Mouse (Mus musculus) MEL (cell line): Measurements from ENCODE around the gene Olfr648. TPM values are rescaled to one million over a fixed set of nuclear protein-coding genes. Genes with fewer than 3 reads are reported as not detected.

ENCODE experiments used
- DNase-seq: peaks from one replicate; pipeline ENCODE4 v3.0.0; 2011; ENCODE audit warnings: low read depth, low spot score
- H3K27ac ChIP-seq: 2 replicates; pipeline ENCODE4 v1.5.1; 2012; ENCODE audit warnings: low read depth, mild to moderate bottlenecking, control low read depth, low read length, moderate library complexity; ENCODE audit not compliant: control insufficient read depth
- H3K27me3 ChIP-seq, 2 experiments: fragments of 150-350 bp in 1 of 2; sonication (generic) in 1 of 2; 2 replicates each; pipeline ENCODE4 v1.6.1; 2012; ENCODE audit warnings: low read length in 2 of 2, mild to moderate bottlenecking in 2 of 2, improper control_type of control experiment in 1 of 2, moderate library complexity in 1 of 2; ENCODE audit not compliant: insufficient read depth in 2 of 2, control insufficient read depth in 1 of 2
- H3K36me3 ChIP-seq, 2 experiments: 2 replicates each; pipeline ENCODE4 v1.6.1; 2012 to 2014; ENCODE audit warnings: low read length in 2 of 2, improper control_type of control experiment in 1 of 2, inconsistent platforms in 1 of 2, mild to moderate bottlenecking in 1 of 2; ENCODE audit not compliant: insufficient read depth in 2 of 2, control insufficient read depth in 1 of 2
- H3K4me1 ChIP-seq, 2 experiments: fragments of 150-350 bp in 1 of 2; sonication (generic) in 1 of 2; 2 replicates each; pipeline ENCODE4 v1.6.1; 2012; ENCODE audit warnings: low read length in 2 of 2, improper control_type of control experiment in 1 of 2, mild to moderate bottlenecking in 1 of 2; ENCODE audit not compliant: insufficient read depth in 2 of 2, control insufficient read depth in 1 of 2
- H3K4me3 ChIP-seq, 2 experiments: fragments of 150-350 bp in 1 of 2; sonication (generic) in 1 of 2; 2 replicates each; pipeline ENCODE4 v1.5.1; 2012; ENCODE audit warnings: low read depth in 2 of 2, low read length in 2 of 2, mild to moderate bottlenecking in 2 of 2, moderate library complexity in 2 of 2, control low read depth in 1 of 2, improper control_type of control experiment in 1 of 2; ENCODE audit not compliant: control insufficient read depth in 1 of 2, insufficient read depth in 1 of 2
- H3K79me2 ChIP-seq: 2 replicates; pipeline ENCODE4 v1.6.1; 2012; ENCODE audit warnings: mild to moderate bottlenecking, low read length, moderate library complexity; ENCODE audit not compliant: control insufficient read depth, poor library complexity, insufficient read depth
- H3K9ac ChIP-seq: 2 replicates; pipeline ENCODE4 v1.6.1; 2012; ENCODE audit warnings: low read depth, mild to moderate bottlenecking, control low read depth, low read length, moderate library complexity; ENCODE audit not compliant: control insufficient read depth, poor library complexity, severe bottlenecking
- H3K9me3 ChIP-seq: fragments of 150-350 bp; sonication (generic); replicated peaks from 2 replicates; pipeline ENCODE4 v1.6.1; 2012; ENCODE audit warnings: mild to moderate bottlenecking, low read length, improper control_type of control experiment, moderate library complexity; ENCODE audit not compliant: insufficient read depth
- BHLHE40 ChIP-seq: IDR thresholded peaks from 2 replicates; pipeline ENCODE4 v1.6.1; 2012; ENCODE audit warnings: low read depth, mild to moderate bottlenecking, inconsistent platforms, low read length, improper control_type of control experiment, borderline replicate concordance
- CTCF ChIP-seq, 3 experiments: IDR thresholded peaks in 2 of 3; conservative IDR thresholded peaks in 1 of 3; 2 replicates each; pipeline ENCODE4 v1.5.1; 2011 to 2012; ENCODE audit warnings: low read length in 3 of 3, low read depth in 2 of 3, mild to moderate bottlenecking in 2 of 3, improper control_type of control experiment in 1 of 3, inconsistent platforms in 1 of 3, mixed read lengths in 1 of 3, moderate library complexity in 1 of 3; ENCODE audit not compliant: control insufficient read depth in 1 of 3, insufficient read depth in 1 of 3, poor library complexity in 1 of 3, severe bottlenecking in 1 of 3
- ELF1 ChIP-seq: IDR thresholded peaks from 2 replicates; pipeline ENCODE4 v1.6.1; 2014; ENCODE audit warnings: low read depth, mild to moderate bottlenecking, inconsistent platforms, low read length, improper control_type of control experiment, moderate library complexity
- ETS1 ChIP-seq: IDR thresholded peaks from 2 replicates; pipeline ENCODE4 v1.6.1; 2012; ENCODE audit warnings: low read depth, mild to moderate bottlenecking, inconsistent platforms, low read length, improper control_type of control experiment, moderate library complexity
- GABPA ChIP-seq: IDR thresholded peaks from 2 replicates; pipeline ENCODE4 v1.6.1; 2012; ENCODE audit warnings: low read depth, mild to moderate bottlenecking, inconsistent platforms, low read length, improper control_type of control experiment, moderate library complexity
- GATA1 ChIP-seq: IDR thresholded peaks from 2 replicates; pipeline ENCODE4 v1.6.1; 2011; ENCODE audit warnings: low read depth, low read length, improper control_type of control experiment
- HCFC1 ChIP-seq: IDR thresholded peaks from 2 replicates; pipeline ENCODE4 v1.6.1; 2012; ENCODE audit warnings: low read depth, mild to moderate bottlenecking, inconsistent platforms, low read length, improper control_type of control experiment, moderate library complexity
- JUND ChIP-seq: IDR thresholded peaks from 2 replicates; pipeline ENCODE4 v1.6.1; 2011; ENCODE audit warnings: low read depth, mild to moderate bottlenecking, improper control_type of control experiment, low read length
- KAT2A ChIP-seq: conservative IDR thresholded peaks from 2 replicates; pipeline ENCODE4 v1.6.1; 2012; ENCODE audit warnings: low read depth, low read length, improper control_type of control experiment, inconsistent platforms
- MAZ ChIP-seq: IDR thresholded peaks from 2 replicates; pipeline ENCODE4 v1.6.1; 2012; ENCODE audit warnings: low read depth, mild to moderate bottlenecking, inconsistent platforms, low read length, improper control_type of control experiment
- MXI1 ChIP-seq: IDR thresholded peaks from 2 replicates; pipeline ENCODE4 v1.6.1; 2011; ENCODE audit warnings: mild to moderate bottlenecking, low read depth, low read length, improper control_type of control experiment
- MYC ChIP-seq: IDR thresholded peaks from 2 replicates; pipeline ENCODE4 v1.6.1; 2011; ENCODE audit warnings: low read depth, mild to moderate bottlenecking, low read length, improper control_type of control experiment, moderate library complexity
- POLR2A ChIP-seq, 2 experiments: IDR thresholded peaks; 2 replicates each; pipeline ENCODE4 v1.6.1; 2011 to 2012; ENCODE audit warnings: low read length in 2 of 2, mild to moderate bottlenecking in 2 of 2, control low read depth in 1 of 2, improper control_type of control experiment in 1 of 2, low read depth in 1 of 2, moderate library complexity in 1 of 2; ENCODE audit not compliant: control insufficient read depth in 1 of 2, insufficient read depth in 1 of 2, poor library complexity in 1 of 2
- POLR2AphosphoS5 ChIP-seq: IDR thresholded peaks from 2 replicates; pipeline ENCODE4 v1.6.1; 2012; ENCODE audit warnings: low read depth, borderline replicate concordance, mild to moderate bottlenecking, inconsistent platforms, low read length, moderate library complexity, mixed read lengths
- RAD21 ChIP-seq: IDR thresholded peaks from 2 replicates; pipeline ENCODE4 v1.6.1; 2011; ENCODE audit warnings: mild to moderate bottlenecking, low read depth, low read length, improper control_type of control experiment
- SMC3 ChIP-seq: IDR thresholded peaks from 2 replicates; pipeline ENCODE4 v1.6.1; 2011; ENCODE audit warnings: low read depth, low read length, improper control_type of control experiment
- TAL1 ChIP-seq: IDR thresholded peaks from 2 replicates; pipeline ENCODE4 v1.6.1; 2012; ENCODE audit warnings: mild to moderate bottlenecking, inconsistent platforms, low read length, moderate library complexity, mixed read lengths
- TCF12 ChIP-seq: IDR thresholded peaks from 2 replicates; pipeline ENCODE4 v1.6.1; 2014; ENCODE audit warnings: low read depth, mild to moderate bottlenecking, inconsistent platforms, low read length, improper control_type of control experiment, moderate library complexity
- UBTF ChIP-seq: IDR thresholded peaks from 2 replicates; pipeline ENCODE4 v1.6.1; 2012; ENCODE audit warnings: low read depth, mild to moderate bottlenecking, inconsistent platforms, low read length, improper control_type of control experiment, moderate library complexity, borderline replicate concordance; ENCODE audit not compliant: insufficient read depth
- USF1 ChIP-seq: IDR thresholded peaks from 2 replicates; pipeline ENCODE4 v1.6.1; 2014; ENCODE audit warnings: low read depth, mild to moderate bottlenecking, inconsistent platforms, low read length, improper control_type of control experiment, moderate library complexity
- ZC3H11A ChIP-seq: IDR thresholded peaks from 2 replicates; pipeline ENCODE4 v1.6.1; 2012; ENCODE audit warnings: low read depth, mild to moderate bottlenecking, inconsistent platforms, low read length, improper control_type of control experiment
- ZNF384 ChIP-seq: IDR thresholded peaks from 2 replicates; pipeline ENCODE4 v1.6.1; 2012; ENCODE audit warnings: low read depth, mild to moderate bottlenecking, inconsistent platforms, low read length, improper control_type of control experiment
- polyA plus RNA-seq, 2 experiments: library from polyadenylated mRNA; stranded (reverse) in 1 of 2; unstranded in 1 of 2; fragments of >175 nt in 1 of 2; fragments of >200 nt in 1 of 2; gene quantifications; 2 replicates each; pipeline versions ENCODE4 v1.2.1 to v1.2.4; 2012; ENCODE audit warnings: low replicate concordance in 2 of 2, low read depth in 1 of 2; ENCODE audit not compliant: insufficient read length in 2 of 2, insufficient read depth in 1 of 2, missing spikeins in 1 of 2
- total RNA-seq: library from RNA; depleted of rRNA; stranded (reverse); fragments of 300-350 nt; gene quantifications from 2 replicates; pipeline ENCODE4 v1.2.3, GENCODE M21; 2012

The Olfr648 gene
- total and polyA plus RNA-seq, 3 experiments, result not detected

- H3K4me3 ChIP-seq, result no peak overlapping the region
- no peak for TF ChIP-seq ZNF384
- TF ChIP-seq HCFC1, result no peak
- TF ChIP-seq JUND, result no peak
- no peak for TF ChIP-seq MXI1
- H3K9ac ChIP-seq, result no peak overlapping the region
- peaks cover 0 to 3% of the 10 kb centered on the region in 2 experiments for H3K27me3 ChIP-seq
- H3K27ac ChIP-seq, result no peak overlapping the region
- no peak for DNase-seq
- H3K9me3 ChIP-seq, result no peaks in the 10 kb centered on the region
- no peaks in the 10 kb centered on the region for H3K79me2 ChIP-seq
- H3K4me1 ChIP-seq, result no peaks in the 10 kb centered on the region
- no peaks in the 10 kb centered on the region for H3K36me3 ChIP-seq
These were observed 23.0 kb upstream of the Olfr648 start for GRCm38 (mm10) chr7:104206197-104206596.

- Histone ChIP-seq H3K4me1 (no peaks in the 10 kb centered on the region), H3K9ac (no peak overlapping the region), H3K27ac (no peak overlapping the region), H3K79me2 (no peaks in the 10 kb centered on the region), H3K27me3 (peaks cover 2 to 3% of the 10 kb centered on the region in 2 experiments), H3K36me3 (no peaks in the 10 kb centered on the region), H3K4me3 (no peak overlapping the region), H3K9me3 (no peaks in the 10 kb centered on the region)
- no peak for TF ChIP-seq TCF12
- TF ChIP-seq ZC3H11A, result peak; percentile 60
- peak; percentile 34; the same call in 1 of the 2 replicates for TF ChIP-seq GATA1
- TF ChIP-seq RAD21, result peak; percentile 87
- TF ChIP-seq POLR2A (IDR thresholded peaks at IDR 0.05; ENCODE audit: control insufficient read depth in 1 of 2, insufficient read depth in 1 of 2, low read depth in 1 of 2, low read length in 2 of 2, poor library complexity in 1 of 2), result no peak
- no peak for TF ChIP-seq MAZ
- TF ChIP-seq SMC3, result peak; percentile 66
- no peak for TF ChIP-seq UBTF
- TF ChIP-seq MYC, result no peak
- TF ChIP-seq CTCF (IDR thresholded peaks at IDR 0.05 in 2 of 3, conservative IDR thresholded peaks at IDR 0.05 in 1 of 3; ENCODE audit: control insufficient read depth in 1 of 3, insufficient read depth in 1 of 3, low read depth in 2 of 3, low read length in 3 of 3, poor library complexity in 1 of 3, severe bottlenecking in 1 of 3), result peak; percentile 89 to 99 (median 92)
- DNase-seq, result peak; percentile 77
These were observed 16.6 kb upstream of the Olfr648 start for GRCm38 (mm10) chr7:104199822-104200221.

GRCm38 (mm10) chr7:104195885-104196284 is 12.7 kb upstream of the Olfr648 start, which contains the start of gene Olfr649:
TSS of gene Olfr649 (minus strand) at chr7:104195985.
- Histone ChIP-seq H3K4me3 (no peak within 1 kb of the TSS), H3K36me3 (no peaks in the 10 kb centered on the region), H3K9me3 (no peaks in the 10 kb centered on the region), H3K27me3 (peaks cover 2 to 4% of the 10 kb centered on the region in 2 experiments; a peak in 3 of 4 replicates), H3K4me1 (no peaks in the 10 kb centered on the region), H3K27ac (no peak within 1 kb of the TSS), H3K9ac (no peak within 1 kb of the TSS), H3K79me2 (no peaks in the 10 kb centered on the region)
- TF ChIP-seq TAL1 (no peak), ETS1 (no peak), POLR2AphosphoS5 (no peak), BHLHE40 (no peak), GATA1 (no peak), ELF1 (no peak), USF1 (no peak), POLR2A (IDR thresholded peaks at IDR 0.05; ENCODE audit: control insufficient read depth in 1 of 2, insufficient read depth in 1 of 2, low read depth in 1 of 2, low read length in 2 of 2, poor library complexity in 1 of 2) (no peak), UBTF (no peak), GABPA (no peak), KAT2A (no peak)
- DNase-seq, result no peak
